Mouse (Mus musculus) heart, adult 2 months (tissue): ENCODE measurements at regions not wholly inside any gene's neighbourhood (a gene's known extent, or its start where the extent isn't known, plus 50 kb on each side); places are given as distances from the start of the nearest gene placed in this dataset.

Source experiments
- CTCF ChIP-seq: fragments of 200-600 bp; IDR thresholded peaks from 2 replicates; pipeline ENCODE4 v1.8.1; 2022; ENCODE audit warnings: antibody characterized with exemption, mild to moderate bottlenecking, moderate library complexity
- EP300 ChIP-seq: fragments of 200-500 bp; IDR thresholded peaks from 2 replicates; pipeline ENCODE4 v1.6.1; 2011; ENCODE audit warnings: low read depth, low read length, control low read depth; ENCODE audit not compliant: insufficient read depth
- POLR2A ChIP-seq: fragments of 200-500 bp; IDR thresholded peaks from 2 replicates; pipeline ENCODE4 v1.6.1; 2011; ENCODE audit warnings: mild to moderate bottlenecking, low read depth, low read length, control low read depth; ENCODE audit not compliant: insufficient read depth

GRCm38 (mm10) chr11:8773862-8774261 lies 109.5 kb upstream of the Tns3 start:
- TF ChIP-seq CTCF (no peak), POLR2A (no peak), EP300 (no peak)
